Mouse (Mus musculus) limb, embryonic 14.5 days (tissue): ENCODE measurements around the gene Mettl8. TPM values are rescaled to one million over a fixed set of nuclear protein-coding genes. Genes with fewer than 3 reads are reported as not detected.

Experiments used
- ATAC-seq: fragments of 200-750 bp; cut with Nextera tagmentation; 2 replicates; pipeline ENCODE4 v1.8.0; 2017; ENCODE audit warnings: low read depth, moderate number of reproducible peaks, moderate TSS enrichment; ENCODE audit not compliant: low FRiP score
- DNase-seq: peaks from one replicate; pipeline ENCODE4 v3.0.0-alpha.2; 2015; ENCODE audit warnings: low spot score
- H3K27ac ChIP-seq: fragments of 300-500 bp; sonication (generic); replicated peaks from 2 replicates; pipeline ENCODE4 v1.5.1; 2014; ENCODE audit warnings: low read depth, mild to moderate bottlenecking, low read length, moderate library complexity, mixed read lengths
- H3K27me3 ChIP-seq: fragments of 300-500 bp; sonication (generic); 2 replicates; pipeline ENCODE4 v1.6.1; 2014; ENCODE audit warnings: low read length, mixed read lengths; ENCODE audit not compliant: control insufficient read depth, insufficient read depth
- H3K36me3 ChIP-seq: fragments of 300-500 bp; sonication (generic); 2 replicates; pipeline ENCODE4 v1.6.1; 2014; ENCODE audit warnings: mild to moderate bottlenecking, low read length, moderate library complexity, mixed read lengths; ENCODE audit not compliant: control insufficient read depth, insufficient read depth
- H3K4me1 ChIP-seq: fragments of 300-500 bp; sonication (generic); 2 replicates; pipeline ENCODE4 v1.6.1; 2014; ENCODE audit warnings: antibody characterized with exemption, low read length, mixed read lengths; ENCODE audit not compliant: control insufficient read depth, insufficient read depth
- H3K4me2 ChIP-seq: fragments of 300-500 bp; sonication (generic); replicated peaks from 2 replicates; pipeline ENCODE4 v1.6.1; 2014; ENCODE audit warnings: low read depth, mild to moderate bottlenecking, low read length, moderate library complexity; ENCODE audit not compliant: severe bottlenecking
- H3K4me3 ChIP-seq: fragments of 300-500 bp; sonication (generic); replicated peaks from 2 replicates; pipeline ENCODE4 v1.5.1; 2014; ENCODE audit warnings: low read length
- H3K9ac ChIP-seq: fragments of 300-500 bp; sonication (generic); 2 replicates; pipeline ENCODE4 v1.6.1; 2014; ENCODE audit warnings: mild to moderate bottlenecking, low read depth, low read length, moderate library complexity; ENCODE audit not compliant: severe bottlenecking
- H3K9me3 ChIP-seq: fragments of 300-500 bp; sonication (generic); 2 replicates; pipeline ENCODE4 v1.6.1; 2016; ENCODE audit warnings: low read length; ENCODE audit not compliant: control insufficient read depth
- POLR2A ChIP-seq: fragments of 200-500 bp; IDR thresholded peaks from 2 replicates; pipeline ENCODE4 v1.8.0; 2012; ENCODE audit warnings: inconsistent platforms, mild to moderate bottlenecking, moderate library complexity, borderline replicate concordance; ENCODE audit not compliant: insufficient read depth, insufficient read length; ENCODE audit errors: extremely low read depth
- WGBS: fragments of 180-500 bp; shearing (Covaris S2); extraction: QIAGEN DNeasy Blood & Tissue Kit; methylation state at CpG from one replicate; pipeline ENCODE4 v1.1.7; 2014; 5-methylcytosine and 5-hydroxymethylcytosine counted together
- polyA plus RNA-seq, 2 experiments: library from polyadenylated mRNA; depleted of rRNA in 1 of 2; stranded (reverse) in 1 of 2; unstranded in 1 of 2; fragments of >200 nt; fragmentation: Nextera tagmentation in 1 of 2; extraction: Ambion mirVana in 1 of 2; gene quantifications; 2 replicates each; pipeline versions ENCODE4 v1.2.1 to v1.2.3; 2012 to 2014

Gene Mettl8
- polyA plus RNA-seq, 2 experiments = 13.6 to 14.8 TPM

DNA sequence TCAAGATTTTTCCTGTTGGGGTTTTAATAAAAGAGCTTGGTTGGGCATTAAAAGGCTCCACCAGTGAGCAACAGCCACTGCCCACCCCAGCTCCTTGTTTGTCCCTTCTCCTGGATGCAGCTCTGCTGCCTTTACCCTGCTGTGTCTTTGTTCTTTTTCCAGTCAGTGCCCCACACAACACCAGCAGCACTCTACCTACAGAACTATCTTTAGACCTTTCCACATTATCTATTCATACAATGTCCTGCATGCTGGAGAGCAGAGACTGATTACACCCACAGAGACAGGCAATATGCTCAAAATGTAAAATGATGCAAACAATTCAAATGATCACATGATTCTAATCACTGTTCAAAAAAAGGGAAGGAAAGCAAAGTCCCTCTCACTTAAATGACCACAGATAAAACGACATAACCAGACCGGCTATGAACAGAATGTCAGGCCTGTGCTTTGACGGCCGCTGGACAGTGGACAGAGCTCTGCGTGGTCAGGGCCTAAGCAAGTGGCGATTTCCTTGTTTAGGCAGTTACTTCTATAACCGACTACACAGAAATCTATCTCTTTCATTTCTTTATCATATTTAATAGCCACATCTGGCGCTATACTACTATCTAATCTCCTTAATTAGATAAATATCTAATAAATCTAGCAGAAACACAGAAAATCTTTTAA, 35.5 kb downstream of the Mettl8 start:
- DNase-seq = no peak
- no peak for ATAC-seq
- Histone ChIP-seq H3K27me3 (no peaks in the 10 kb centered on the region), H3K9ac (no peak overlapping the region), H3K4me3 (no peak overlapping the region), H3K9me3 (no peaks in the 10 kb centered on the region), H3K36me3 (no peaks in the 10 kb centered on the region), H3K4me1 (no peaks in the 10 kb centered on the region), H3K27ac (no peak overlapping the region), H3K4me2 (no peak overlapping the region)
- TF ChIP-seq POLR2A = no peak
- 78% methylated on average over 8 of the region's 8 CpGs for WGBS

DNA sequence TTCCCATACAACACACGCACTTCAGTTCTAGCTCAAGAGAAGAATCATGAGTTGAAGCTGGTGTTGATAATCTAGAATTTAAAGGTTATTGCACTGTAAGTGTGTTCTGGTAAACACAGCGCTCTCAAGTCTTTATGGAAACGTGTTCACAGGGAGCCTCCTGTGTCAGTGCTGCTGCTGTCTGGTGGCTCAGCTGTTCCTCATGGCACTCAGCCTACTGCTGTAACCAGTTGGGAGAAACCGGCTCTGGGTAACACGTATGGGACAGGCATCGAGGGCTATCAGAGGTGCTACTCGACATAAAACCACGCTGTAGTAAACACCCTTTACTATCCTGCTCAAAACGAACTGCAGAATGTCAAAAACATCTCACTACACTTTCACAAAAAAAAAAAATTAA, 36.1 kb downstream of the Mettl8 start:
- Histone ChIP-seq H3K4me3 (no peak overlapping the region), H3K9ac (no peak overlapping the region), H3K36me3 (no peaks in the 10 kb centered on the region), H3K9me3 (no peaks in the 10 kb centered on the region), H3K27ac (no peak overlapping the region), H3K4me1 (no peaks in the 10 kb centered on the region), H3K27me3 (no peaks in the 10 kb centered on the region), H3K4me2 (no peak overlapping the region)
- WGBS = 45% methylated on average over 9 of the region's 9 CpGs
- ATAC-seq = no peak
- no peak for TF ChIP-seq POLR2A
- DNase-seq = no peak

DNA sequence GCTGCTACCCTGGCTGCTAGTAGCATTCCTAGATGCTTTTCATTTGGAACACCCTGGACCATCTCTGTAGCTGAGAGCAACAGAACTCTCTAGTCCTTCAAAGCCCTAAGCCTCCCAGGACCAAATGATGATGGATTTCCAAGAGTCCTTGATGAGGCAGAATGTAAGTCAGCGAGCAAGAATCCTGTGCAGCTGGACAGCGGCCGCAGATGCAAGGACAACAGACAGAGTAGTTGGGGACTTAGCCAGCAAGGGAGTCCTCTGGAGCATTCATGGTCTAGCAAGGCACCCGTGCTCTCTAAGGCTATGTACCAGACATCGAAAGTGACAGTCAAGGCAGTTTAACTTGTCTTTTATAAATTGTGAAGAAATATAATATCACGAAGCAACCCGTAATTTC, 41.9 kb downstream of the Mettl8 start:
- 95% methylated on average over 7 of the region's 7 CpGs for WGBS
- TF ChIP-seq POLR2A = no peak
- Histone ChIP-seq H3K9ac (no peak overlapping the region), H3K36me3 (no peaks in the 10 kb centered on the region), H3K27me3 (no peaks in the 10 kb centered on the region), H3K9me3 (no peaks in the 10 kb centered on the region), H3K4me3 (no peak overlapping the region), H3K4me2 (no peak overlapping the region), H3K4me1 (no peaks in the 10 kb centered on the region), H3K27ac (no peak overlapping the region)
- no peak for DNase-seq
- no peak for ATAC-seq

DNA sequence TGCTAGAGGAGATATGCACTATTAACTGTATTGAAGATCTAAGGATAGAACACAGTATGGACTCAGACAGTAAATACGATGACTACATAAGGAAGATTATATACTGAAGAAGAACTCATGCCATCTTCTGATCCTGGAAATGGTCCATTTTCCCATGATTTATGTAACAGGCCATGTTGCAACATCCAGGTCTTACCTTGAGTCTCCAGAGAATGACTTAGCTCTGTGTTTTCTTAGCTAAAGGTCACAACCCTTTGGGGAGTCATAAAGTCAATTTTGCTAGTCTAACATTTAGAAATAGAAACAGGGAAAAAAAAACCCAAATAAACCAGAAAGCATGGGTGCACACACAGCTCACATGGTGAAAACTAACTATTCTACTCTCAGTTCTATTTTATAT, 43.6 kb downstream of the Mettl8 start:
- ATAC-seq (no peak), DNase-seq (no peak)
- Histone ChIP-seq H3K27me3 (no peaks in the 10 kb centered on the region), H3K4me1 (no peaks in the 10 kb centered on the region), H3K4me3 (no peak overlapping the region), H3K9ac (no peak overlapping the region), H3K36me3 (no peaks in the 10 kb centered on the region), H3K27ac (no peak overlapping the region), H3K4me2 (no peak overlapping the region), H3K9me3 (no peaks in the 10 kb centered on the region)
- WGBS = 94% methylated on average over 1 of the region's 1 CpGs
- TF ChIP-seq POLR2A = no peak

DNA sequence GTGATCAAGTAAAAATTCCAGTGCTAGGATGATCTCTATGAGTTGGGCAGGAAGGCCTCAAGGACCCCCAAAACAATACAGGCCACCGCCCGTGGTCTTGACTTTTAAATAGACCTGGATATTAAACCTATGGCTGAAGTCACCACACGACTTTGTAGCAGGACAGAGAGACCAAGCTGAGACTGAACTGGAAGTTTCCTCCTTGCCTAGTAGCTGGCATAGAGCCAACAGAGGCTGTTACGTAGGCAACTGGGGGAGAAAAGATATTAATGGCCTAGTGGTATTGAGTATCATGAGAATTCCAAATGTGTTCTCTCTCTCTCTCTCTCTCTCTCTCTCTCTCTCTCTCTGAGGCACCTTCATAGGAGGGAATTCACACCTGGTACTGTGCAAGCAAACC, 51.0 kb downstream of the Mettl8 start:
- WGBS = 52% methylated on average over 4 of the region's 4 CpGs
- no peak for ATAC-seq
- DNase-seq = no peak

More for the DNA sequence above, 51.0 kb downstream of the Mettl8 start:
- H3K27me3 ChIP-seq = no peaks in the 10 kb centered on the region
- no peak overlapping the region for H3K4me2 ChIP-seq
- no peak overlapping the region for H3K4me3 ChIP-seq
- no peaks in the 10 kb centered on the region for H3K4me1 ChIP-seq
- no peak overlapping the region for H3K9ac ChIP-seq
- no peak for TF ChIP-seq POLR2A
- no peaks in the 10 kb centered on the region for H3K9me3 ChIP-seq
- H3K36me3 ChIP-seq = no peaks in the 10 kb centered on the region
- no peak overlapping the region for H3K27ac ChIP-seq
